Mouse (Mus musculus) cerebellum, adult 11-12 months (tissue): Measurements from ENCODE around the gene Hmcn2.

ENCODE experiments used
- DNase-seq: peaks from one replicate; pipeline ENCODE4 v3.0.0; 2022

The Hmcn2 gene

DNA sequence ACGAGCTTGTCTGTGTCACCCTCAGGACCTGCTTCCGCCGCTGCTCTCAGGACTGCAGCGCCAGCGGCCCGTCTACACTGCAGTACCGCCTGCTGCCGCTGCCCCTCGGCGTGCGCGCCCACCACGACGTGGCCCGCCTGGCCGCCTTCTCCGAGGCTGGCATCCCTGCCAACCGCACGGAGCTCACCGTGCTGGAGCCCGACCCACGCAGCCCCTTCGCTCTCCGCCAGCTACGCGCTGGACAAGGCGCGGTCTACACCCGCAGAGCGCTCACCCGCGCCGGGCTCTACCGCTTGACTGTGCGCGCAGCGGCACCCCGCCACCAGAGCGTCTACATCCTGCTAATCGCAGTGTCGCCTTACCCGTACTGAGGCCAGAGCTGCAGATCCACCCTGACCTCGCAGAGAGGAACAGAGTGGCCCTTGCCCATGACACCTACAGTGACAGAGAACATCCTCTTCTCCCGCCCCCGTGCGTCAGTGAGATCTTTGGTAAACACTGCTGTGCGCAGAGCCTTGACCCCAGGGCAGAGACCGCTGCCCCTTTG lies 145.9 kb downstream of the Hmcn2 start:
- no peak for DNase-seq

DNA sequence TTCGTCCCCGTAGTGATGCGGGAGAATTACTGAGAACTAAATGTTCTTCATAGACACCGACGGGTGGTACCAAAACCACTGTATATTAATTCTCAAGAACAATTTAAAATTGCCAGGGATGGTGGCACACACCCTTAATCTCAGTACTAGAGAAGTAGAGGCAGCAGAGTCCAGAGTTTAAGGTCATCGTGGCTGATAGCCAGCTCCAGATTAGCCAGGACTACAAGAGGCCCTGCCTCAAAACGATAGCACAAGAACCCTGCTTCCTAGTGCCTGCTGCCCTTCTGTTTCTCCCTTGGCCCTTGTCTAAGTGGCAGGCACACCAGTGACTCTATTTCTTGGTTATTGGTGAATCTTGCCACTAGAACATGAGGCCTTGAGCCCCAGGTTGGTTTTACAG lies 146.7 kb downstream of the Hmcn2 start:
- DNase-seq: no peak

DNA sequence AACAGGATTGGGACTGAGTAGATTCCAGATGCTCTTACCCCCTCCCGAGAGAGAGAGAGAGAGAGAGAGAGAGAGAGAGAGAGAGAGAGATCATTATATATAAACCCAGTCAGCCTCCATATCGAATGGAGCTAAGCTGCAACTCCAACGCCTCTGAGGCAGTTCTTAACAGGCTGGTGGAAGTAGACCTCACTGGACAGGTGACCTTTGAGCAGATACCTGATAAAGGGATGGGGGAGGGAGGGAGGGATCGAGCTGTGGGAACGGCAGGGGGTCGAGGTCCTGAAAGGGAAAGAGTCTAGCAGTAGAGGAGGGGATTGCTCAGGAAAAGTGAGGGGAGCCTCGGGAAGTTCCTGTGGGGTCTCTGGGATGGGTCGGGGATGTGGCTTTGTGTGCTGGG lies 147.8 kb downstream of the Hmcn2 start:
- DNase-seq: no peak

DNA sequence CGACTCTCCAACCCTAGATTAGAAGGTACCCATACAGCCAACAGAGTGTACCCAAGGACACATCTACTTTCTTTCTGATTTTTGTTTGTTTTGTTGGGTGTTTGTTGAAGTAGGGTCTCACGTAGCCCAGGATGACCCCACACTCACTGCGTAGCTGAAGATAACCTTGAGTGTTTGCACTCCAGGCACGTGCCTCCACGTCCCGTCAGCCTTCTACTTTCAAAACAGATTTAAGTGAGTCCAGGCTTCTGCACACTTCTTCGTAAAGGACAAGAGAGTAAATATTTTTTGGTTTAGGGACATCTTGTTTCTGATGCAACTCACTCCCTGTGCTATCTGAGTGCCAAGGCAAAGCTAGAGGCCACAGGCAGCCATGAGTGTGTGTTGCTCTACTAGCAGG lies 149.0 kb downstream of the Hmcn2 start:
- DNase-seq: no peak

DNA sequence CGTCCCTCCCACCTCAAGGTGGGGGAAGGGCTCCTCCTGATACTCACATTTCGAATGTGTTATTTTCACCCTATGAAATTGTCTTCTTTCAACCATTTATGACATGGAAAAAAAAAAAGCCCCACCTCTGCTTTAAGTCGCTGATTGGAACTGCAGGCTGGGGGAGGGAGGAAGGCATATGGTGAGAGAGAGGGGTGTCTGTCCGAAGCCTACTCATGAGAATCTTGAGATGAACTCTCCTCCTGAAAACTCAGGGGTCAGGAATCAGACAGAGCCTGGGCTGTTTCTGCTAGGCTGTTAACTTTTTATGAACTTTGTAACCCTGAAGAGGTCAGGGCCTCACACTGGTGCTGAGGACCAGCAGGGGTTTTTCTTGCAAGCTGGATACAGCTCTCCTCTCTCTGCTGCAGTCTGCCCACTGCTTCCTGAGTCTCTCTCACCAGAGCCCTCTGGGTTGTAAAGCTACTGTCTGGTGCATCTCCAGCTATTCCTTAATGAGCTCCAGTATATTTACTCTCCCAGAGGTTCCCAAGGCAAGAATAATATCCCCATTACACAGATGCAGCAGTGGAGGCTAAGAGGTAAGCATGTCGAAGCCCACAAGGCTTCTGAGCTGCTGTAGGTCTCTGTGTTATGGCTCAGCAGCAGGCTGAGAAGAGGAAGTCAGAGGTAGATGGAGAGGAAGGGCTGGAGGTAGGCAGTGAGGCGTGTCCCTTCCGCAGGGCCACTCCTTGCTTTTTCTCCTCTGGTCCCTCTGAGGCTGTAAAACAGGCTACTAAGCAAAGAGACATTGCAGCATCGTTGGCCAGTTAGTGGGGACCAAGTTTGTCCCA lies 149.7 kb downstream of the Hmcn2 start:
- DNase-seq: no peak

DNA sequence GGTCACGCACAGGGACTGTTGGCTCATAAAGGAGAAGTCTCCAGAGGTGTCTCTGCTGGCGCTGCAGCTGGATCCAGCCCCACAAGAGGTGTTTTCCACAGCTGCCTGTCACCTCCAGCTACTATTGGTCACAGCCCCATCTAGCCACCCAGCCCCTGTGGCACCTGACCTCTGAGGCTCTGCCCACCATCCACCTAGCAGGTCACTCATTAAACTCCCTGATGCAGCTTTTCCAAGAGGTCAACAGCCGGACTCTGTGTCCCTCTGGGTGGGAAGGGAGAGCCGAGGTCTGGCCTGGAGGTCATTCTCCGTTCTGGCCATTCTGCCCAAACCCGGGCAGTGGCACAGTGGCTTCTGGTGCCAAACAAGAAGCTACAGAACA lies 150.3 kb downstream of the Hmcn2 start:
- no peak for DNase-seq

DNA sequence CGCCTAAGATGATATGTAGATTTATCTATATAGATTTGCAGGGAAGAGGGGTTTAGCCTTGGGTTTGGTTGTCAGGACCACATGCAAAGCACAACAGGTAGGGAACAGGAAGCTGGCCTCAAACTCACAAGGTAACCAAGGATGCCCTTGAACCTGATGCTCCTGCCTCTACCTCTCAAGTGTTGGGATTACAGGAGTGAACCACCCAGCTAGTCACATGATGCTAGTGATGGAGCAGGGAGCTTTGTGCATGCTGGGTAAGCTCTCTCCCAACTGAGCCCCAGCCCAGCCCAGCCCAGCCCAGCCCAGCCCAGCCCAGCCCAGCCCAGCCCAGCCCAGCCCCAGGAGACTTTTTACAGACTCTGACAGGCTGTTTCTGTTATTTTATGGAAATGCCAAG lies 153.2 kb downstream of the Hmcn2 start:
- DNase-seq: no peak

DNA sequence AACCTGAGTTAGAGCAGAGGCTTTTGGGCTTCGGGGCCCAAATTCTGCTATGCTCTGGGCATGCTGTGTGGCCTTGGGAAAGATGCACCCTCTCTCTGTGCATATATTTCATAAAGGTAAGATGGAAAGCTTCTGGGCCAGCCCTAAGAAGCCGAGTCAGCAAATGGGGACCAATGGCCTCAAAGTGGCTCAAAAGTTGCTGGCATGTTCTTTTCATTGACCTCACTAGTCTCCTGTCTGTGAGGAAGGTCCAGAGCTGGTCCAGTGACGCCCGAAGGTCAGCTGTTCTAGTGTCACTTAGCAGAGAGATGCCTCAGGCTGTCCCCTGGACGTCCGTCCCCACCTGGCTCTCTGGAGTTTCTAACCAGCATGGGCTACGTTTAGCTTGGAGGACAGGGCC lies 154.6 kb downstream of the Hmcn2 start:
- no peak for DNase-seq

DNA sequence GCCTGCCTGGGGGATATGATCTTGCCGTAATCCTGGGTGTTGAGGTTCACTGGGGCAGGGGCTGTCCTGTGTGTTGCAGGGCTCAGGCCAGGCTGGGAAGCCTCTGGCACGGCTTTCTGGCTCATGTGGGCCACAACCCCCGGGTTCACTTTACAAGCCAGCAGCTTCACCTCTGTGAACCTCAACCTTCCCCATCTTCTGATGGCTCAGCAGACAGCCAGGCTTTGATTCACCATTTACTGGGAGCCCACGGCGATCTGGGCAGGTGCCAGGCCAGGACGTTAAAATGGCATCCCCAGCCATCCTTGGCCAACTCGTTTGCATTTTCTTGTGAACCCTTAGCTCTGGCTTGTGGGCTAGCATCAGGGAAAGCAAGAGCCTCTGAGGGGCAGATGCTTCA lies 155.3 kb downstream of the Hmcn2 start:
- DNase-seq: no peak

DNA sequence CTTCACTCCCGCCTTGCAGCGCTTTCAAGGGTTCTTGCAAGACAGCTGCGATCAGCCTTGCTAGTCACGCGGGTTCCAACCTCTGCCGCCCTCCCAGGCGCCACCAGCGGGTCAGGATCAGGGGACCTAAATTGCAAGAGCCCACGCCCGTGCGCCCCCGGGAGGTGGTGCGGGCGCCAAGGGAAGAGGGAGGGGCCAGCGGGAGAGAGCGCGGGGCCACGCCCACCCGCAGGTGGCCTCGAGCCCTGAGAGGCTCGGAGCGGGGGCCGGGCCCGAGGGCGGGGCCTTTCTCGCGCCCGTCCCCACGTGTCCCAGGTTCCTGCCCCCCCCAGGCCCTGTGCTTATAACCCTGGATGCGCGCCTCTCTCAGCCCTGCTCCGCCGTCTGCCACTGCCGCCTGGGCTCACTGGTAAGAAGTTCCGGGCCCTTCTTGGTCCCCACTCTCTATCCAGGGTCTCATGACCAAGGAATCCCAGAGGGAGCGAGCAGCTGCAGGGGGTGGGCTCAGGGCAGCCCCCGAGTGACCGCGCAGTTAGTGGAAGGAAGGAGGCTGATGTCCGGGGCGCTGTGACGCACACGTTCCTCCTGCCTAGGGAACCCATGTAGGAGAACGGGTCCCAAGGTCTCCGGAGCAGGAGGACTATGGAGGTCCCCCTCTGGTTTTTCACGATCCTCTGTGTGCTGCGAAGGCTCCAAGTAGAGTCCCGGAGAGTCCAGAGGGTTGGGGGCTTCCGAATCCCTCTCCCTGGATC lies 155.9 kb downstream of the Hmcn2 start, which contains the start of gene Ass1:
TSS of gene Ass1 (plus strand) at position 277 of the 752 bp plus-strand sequence.
- DNase-seq: peak; percentile 42

DNA sequence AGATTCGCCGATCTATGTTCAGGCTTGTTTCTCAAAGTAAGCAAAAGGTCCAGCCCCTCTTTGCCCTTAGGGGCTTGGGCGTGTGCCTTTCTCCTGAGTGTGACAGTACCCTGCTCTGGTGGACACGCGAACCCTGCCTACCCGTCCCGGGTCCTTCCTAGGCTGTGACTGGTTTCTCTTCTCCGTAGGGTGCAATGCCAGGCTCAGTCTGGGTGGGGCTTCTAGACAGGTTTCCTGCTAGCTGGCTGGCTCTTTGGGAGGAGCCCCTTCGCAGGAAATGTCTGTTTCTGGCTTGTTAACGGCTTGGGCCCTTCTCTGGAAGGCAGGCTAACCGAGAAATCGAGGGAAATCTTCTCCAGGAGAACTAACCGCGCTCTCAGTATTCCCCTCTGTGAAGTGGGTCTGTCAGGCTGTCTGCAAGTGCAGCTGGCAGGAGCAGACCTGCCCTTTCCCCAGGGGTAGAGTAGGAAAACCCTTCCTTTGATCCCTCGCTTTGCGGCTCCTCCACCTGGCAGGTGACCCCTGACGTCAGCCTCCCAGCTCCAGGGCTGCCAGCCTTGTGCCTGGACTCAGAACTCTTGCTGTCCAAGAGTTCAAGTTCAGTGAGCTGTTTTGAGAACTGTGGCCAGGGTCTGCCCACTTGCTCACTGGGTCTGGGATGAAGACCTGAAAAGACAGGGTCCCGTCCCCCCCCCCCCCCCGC lies 156.6 kb downstream of the Hmcn2 start:
- DNase-seq: no peak

DNA sequence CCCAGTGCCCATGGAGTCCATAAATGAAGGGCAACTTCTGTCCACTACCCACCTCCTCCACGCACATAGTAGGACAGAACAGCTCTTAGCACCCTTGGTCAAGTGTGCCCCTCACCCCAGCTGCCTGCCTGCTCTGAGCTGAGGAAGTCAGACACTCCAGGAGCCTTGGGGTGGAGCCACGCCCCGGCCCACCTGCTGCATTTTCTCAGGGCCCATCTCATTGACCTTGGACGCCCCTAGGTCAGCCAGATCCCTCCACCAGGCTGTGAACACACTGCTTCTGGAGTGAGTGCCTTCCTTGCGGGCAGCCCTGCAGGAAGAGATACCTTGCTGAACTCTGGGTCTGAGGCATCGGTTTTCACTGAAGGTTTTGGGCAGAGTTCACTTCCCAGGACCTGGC lies 157.4 kb downstream of the Hmcn2 start:
- DNase-seq: no peak

DNA sequence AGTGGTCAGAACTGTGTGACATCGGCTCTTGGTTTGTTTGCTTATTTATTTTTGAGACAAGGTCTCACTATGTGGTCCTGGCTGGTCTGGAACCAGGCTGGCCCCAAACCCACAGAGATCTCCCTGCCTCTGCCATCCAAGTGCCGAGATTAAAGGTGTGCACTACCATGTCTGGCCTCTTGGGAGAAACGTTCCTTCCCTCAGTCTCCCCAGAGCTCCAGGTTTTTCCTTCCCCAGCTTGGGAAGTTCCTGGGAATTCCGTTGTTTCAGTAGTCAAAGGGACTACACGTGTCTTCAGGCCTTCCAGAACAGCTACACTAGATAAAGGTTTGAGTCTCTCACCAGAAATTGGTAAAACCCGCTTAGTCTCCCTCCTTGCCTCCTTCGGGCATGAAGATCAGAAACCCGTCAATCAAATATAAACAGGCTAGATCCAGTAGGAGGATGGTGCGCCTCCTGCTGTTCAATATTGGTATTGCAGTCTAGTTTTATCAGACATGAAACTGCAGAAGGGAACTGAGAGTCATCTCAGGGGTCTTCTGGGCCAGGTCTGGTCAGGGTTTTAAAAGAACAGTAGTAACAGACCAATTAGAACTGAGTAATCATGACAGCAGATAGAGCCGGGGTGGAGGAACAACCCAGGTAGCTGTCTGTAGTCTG lies 158.3 kb downstream of the Hmcn2 start:
- DNase-seq: no peak

DNA sequence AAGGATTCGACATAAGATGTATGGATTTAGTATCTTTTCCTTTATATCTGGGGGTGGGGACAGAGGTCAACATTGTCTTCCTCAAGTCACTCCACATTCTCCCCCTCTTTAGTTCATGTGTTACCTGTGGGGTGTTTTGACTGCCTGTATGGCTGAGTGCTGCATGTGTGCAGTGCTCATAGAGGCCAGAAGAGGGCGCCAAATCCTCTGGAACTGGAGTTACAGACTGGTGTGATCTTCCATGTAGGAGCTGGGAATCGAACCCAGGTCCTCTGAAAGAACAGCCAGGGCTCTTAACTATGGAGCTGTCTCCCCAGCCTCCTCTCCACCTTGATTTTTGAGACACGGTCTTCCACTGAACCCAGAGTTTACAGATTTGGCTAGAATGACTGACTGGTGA lies 159.7 kb downstream of the Hmcn2 start:
- no peak for DNase-seq

DNA sequence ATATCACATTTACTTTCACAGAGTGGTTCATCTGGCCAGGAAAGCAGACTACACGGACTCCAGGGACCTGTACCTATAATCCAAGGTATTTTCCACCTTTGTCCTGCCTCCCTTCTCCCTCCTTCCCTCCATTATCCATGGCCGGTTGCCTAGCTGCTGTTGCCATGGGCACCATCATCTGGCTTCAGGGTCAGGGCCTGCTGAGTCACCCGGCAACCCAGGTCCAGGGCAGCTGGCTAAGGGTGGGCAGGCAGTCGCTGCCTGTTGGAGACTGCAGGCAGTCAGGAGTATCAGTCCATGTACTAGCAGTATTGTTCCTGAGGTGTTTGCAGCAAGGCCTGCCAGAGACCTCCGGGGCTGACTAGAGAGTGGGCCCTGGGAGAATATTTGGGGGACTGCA lies 160.5 kb downstream of the Hmcn2 start:
- no peak for DNase-seq

DNA sequence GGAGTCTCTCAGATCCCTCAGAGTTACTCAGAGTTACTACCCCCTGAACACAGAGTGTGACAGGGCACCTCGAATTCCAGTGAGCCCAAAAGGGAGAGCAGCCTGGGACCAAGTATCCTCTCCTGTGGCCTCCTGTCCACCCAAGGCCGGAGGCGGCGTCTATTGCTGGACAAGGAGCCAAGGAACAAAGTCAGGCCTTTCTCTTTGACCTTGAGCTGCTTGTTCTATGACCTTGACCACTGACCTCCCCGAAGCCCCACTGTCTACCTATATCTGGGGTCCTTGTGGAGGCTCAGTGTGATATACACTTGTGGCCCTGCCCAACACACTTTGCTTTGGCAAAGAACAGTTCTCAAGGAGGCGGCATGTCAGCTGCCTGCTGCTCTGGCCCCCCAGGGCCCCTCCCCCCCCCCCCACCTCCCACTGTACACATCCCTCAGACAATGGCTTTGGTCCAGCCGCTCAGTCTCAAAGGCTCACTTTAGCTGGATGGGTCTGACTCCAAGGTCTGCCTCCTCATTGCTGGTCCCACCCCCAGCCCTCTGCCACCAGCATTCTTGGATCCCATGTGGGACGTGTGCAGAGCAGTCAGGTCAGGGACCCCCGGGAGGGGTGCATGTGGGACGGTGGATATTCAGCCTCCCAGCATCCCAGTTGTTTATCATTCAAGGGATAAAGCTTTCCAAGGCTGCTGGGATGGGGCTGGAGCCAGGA lies 162.0 kb downstream of the Hmcn2 start:
- DNase-seq: no peak

DNA sequence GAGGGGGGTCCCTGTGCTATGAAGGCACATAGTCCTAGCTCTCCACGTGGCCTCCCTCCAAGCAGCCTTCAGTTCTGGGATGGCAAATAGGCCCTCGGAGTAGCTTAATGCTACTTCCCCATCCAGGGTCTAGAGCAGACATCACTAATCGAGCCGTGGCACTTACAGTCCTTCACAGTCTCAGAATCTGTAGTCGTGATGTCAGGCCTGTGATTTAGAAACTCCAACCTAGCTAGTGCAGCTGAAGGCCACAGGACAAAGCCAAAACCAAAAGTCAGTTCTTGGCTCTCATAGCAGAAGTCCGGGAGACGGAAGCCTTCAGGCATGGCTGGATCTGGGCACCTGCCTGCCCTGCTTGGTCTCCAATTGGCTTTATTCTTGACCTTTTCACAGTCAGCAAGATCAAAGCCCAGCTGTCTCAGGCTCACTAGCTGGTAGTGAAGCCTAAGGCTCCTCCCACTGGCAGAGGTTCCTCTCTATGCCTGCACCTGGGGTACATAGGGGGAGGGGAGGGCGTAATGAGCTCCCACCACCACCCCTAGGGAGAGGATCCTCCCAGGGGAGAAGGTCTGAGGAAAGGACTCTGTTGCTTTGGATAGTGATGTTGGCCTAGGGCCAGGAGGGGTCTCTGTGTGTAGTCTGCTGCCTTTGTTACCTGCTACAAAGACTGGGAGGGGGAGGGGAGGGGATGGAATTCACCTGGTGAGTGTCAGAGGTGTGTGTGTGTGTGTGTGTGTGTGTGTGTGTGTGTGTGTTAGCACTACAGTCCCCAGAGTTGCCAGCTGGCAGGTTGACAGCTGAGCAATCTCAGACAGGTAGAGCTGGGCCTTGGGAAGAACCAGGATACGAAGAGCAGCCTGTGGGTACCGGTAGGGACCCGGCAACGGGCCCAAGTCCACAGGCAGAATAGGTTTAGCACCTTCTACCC lies 163.3 kb downstream of the Hmcn2 start:
- DNase-seq: no peak

DNA sequence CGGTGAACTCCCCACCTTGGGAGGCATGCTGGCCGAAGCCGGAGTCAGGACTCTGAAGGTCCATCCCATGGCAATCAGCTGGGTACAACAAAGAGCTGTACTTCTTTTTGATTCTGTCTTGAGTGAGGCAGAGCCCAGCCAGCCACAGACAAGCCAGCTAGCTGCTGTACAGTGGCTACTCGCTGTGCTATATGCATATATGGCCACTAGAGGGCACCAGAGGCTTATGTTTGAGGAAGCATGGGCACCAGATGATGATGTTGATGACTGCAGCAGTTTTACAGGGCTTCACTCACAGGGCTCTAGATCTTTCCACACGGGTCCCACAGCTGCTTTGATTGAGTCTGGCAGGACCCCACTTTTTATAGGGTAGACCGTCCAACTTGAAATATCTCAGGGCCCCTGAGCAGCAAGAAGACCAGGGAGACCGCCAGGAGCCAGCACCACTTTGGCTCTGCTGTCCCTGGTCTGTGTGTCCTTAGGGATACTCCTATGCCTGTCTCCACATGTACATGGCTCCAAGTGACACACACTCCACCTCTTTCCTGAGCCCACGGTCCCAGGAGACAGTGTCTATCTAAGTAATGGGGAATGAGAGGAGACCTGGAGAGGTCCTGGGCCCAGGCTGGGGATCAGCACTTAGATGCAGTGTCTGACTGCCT lies 168.8 kb downstream of the Hmcn2 start:
- peak; percentile 76 for DNase-seq

DNA sequence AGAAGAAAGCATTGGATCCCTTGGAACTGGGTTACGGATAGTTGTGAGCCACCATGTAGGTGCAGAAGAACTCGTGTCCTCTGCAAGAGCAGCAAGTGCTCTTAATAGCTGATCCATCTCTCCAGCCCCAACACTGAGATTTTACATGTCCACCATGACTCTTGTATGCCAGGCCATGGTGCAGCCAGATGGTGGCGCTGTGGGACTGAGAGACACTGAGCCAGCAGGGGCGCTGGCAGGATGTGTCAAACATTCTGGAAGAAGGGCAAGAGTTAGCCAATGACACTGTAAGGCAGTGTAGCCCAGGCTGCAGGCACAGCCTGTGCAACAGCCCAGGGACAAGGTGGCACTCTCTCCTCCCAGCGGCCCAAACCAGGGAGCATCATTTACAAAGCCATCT lies 170.0 kb downstream of the Hmcn2 start:
- peak; percentile 79 for DNase-seq

DNA sequence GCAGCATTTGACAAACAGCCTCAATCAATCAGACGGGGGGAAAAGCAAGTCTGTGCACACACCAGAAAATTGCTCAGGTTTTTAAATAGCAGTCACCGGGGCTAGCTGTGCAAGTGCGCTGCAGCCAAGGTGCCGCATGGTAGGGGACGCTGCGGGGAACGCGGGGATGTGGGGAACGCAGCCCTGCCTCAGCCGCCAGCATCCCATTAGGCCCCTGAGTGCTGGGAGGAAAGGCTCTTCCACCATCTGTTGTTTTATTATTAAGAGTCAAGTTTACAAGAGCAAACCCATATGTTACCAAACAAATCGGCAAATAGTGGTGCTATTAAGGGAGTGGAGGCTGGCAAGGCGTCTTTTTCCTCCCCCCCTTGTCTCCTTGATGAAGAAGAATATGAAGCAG lies 175.0 kb downstream of the Hmcn2 start:
- DNase-seq: peak; percentile 57

DNA sequence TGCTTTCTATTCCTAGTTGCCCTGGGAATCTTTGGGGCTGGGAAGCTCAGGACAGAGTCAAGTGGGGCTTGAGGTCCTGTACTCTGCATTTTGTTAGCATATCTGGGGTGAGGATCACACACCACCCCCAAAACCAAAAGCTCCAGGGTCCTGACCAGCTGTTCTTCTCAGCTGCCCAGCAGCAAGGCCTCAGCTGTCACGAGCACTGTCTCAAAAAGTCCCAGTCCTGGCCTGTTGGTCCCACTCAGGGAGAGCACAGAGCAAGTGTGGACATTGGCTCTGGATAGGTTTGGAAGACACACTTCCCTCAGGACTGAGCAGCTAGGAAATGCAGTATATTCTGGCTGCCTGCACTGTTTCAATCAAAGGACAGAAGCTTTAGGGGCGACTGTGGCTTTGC lies 176.3 kb downstream of the Hmcn2 start:
- no peak for DNase-seq
